Mouse (Mus musculus): ENCODE measurements around the gene Gm17720. TPM values are rescaled to one million over a fixed set of nuclear protein-coding genes. Genes with fewer than 3 reads are reported as not detected.

Gm17720 gene
- not detected in 2 replicates for polyA plus RNA-seq (2015; fragmentation: Nextera tagmentation; extraction: Ambion mirVana)

DNA sequence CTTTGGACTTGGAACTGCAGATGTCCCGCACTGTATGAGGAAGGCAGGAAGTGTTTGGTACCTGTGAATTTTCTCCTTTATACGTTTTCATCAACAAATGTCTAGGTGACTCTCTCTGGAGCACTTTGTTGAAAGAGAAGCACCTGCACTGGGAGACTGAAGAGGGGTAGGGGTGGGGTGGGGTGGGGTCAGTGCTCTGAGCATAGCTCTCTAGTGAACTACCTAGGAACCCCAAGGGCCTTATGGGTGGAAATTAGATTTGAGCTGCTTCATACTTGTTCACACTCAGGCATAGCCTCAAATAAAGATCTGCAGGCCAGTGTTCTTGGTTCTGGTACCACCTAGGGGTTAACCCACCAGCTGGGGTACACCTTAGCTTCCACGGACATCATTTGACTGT is at the start of gene Gm17720:
Gm17720 (minus strand) TSS at position 101 of the 400 bp plus-strand sequence.
- Histone ChIP-seq H3K4me3 (replicated peaks) (no peak within 1 kb of the TSS), H3K4me1 (replicated peaks) (no peaks in the 10 kb centered on the region), H3K27me3 (no peaks in the 10 kb centered on the region), H3K36me3 (no peaks in the 10 kb centered on the region), H3K9ac (replicated peaks) (no peak within 1 kb of the TSS), H3K9me3 (no peaks in the 10 kb centered on the region), H3K27ac (no peak within 1 kb of the TSS), H3K4me2 (replicated peaks) (no peak within 1 kb of the TSS)
- 88% methylated on average over 3 of the region's 3 CpGs for WGBS
- no peak for ATAC-seq

DNA sequence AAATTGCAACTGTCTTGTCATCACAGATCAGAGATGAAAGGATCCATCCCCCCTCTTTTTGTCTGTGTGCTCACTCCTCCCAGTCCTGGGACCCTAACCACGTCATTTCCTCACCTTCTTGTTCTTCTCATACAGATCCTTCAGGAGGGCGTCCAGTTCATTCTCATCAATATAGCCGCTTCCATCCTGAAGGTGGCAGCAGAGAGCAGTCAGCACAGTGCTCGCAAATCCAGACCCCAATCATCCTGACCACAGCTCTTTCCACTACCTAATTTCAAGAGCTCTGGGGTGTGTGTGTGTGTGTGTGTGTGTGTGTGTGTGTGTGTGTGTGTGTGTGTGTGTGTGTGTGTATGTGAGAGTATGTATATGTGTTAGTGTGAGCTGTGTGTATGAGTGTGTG is 43.0 kb upstream of the Gm17720 start:
- 2% methylated on average over 4 of the region's 4 CpGs for WGBS
- Histone ChIP-seq H3K9ac (replicated peaks) (no peak overlapping the region), H3K9me3 (no peaks in the 10 kb centered on the region), H3K27me3 (no peaks in the 10 kb centered on the region), H3K4me3 (replicated peaks) (no peak overlapping the region), H3K27ac (no peak overlapping the region), H3K36me3 (no peaks in the 10 kb centered on the region), H3K4me1 (replicated peaks) (no peaks in the 10 kb centered on the region), H3K4me2 (replicated peaks) (no peak overlapping the region)
- peak; percentile 80; the same call in 1 of the 2 replicates for ATAC-seq

DNA sequence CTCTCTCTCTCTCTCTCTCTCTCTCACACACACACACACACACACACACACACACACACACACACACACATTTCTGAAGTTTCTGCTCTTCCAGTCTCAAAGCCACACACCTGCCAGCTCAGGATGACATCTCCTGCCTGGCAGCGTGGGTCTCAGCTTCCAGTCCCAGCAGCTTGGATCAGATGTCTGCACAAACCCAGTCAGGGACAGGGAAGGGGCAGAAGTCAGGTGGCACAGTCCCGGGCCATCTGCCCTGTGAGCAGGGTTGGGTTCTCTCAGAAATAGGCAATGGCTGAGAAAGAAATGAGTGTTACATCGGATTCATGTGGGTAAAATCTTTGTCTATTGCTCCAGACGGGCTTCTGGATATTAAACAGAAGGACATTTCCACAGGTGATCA is 38.2 kb upstream of the Gm17720 start:
- 68% methylated on average over 4 of the region's 4 CpGs for WGBS
- Histone ChIP-seq H3K36me3 (no peaks in the 10 kb centered on the region), H3K9ac (replicated peaks) (no peak overlapping the region), H3K4me2 (replicated peaks) (no peak overlapping the region), H3K9me3 (no peaks in the 10 kb centered on the region), H3K27ac (no peak overlapping the region), H3K27me3 (no peaks in the 10 kb centered on the region), H3K4me3 (replicated peaks) (no peak overlapping the region), H3K4me1 (replicated peaks) (no peaks in the 10 kb centered on the region)
- ATAC-seq = no peak

DNA sequence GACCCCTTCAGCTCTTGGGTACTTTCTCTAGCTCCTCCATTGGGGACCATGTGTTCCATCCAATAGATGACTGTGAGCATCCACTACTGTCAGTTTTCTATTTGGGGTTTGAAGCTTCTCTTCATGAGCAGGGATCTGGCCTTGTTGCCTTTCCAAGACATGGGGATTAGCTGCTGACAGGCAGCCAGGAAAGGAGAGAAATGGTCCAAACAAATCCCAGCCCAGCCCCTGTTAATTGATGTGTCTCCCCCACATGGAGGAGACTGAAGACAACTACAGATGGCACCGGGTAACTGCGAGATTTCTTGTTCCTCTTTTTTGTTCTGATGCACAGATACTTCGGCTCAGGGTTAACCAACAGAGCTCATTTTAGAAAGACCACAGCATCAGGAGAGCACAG is 37.6 kb upstream of the Gm17720 start:
- ATAC-seq = no peak
- WGBS = 76% methylated on average over 3 of the region's 3 CpGs
- H3K36me3 ChIP-seq = no peaks in the 10 kb centered on the region
- no peak overlapping the region for H3K4me2 ChIP-seq (replicated peaks)
- no peak overlapping the region for H3K9ac ChIP-seq (replicated peaks)
- no peaks in the 10 kb centered on the region for H3K27me3 ChIP-seq
- H3K4me3 ChIP-seq (replicated peaks) = no peak overlapping the region
- H3K4me1 ChIP-seq (replicated peaks) = no peaks in the 10 kb centered on the region
- H3K27ac ChIP-seq = no peak overlapping the region
- H3K9me3 ChIP-seq = no peaks in the 10 kb centered on the region

DNA sequence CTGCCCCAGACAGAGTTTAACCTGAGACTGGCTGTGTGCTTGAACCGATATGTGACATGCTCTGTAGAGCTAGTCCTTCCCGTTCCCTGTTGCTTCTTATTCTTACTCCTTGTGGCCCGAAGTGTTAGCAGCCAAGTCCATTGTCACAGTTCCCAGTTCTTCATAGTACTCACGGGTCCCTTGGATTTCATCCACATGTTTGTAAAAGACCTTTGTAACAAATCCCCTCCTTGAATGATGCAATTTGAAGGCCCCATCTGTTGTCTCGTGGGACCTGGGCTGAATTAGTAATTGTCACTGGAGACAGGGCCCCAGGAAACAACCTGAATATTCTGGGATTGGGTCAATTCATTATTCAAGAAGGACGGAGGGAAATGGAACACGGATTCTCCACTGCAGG is 33.0 kb upstream of the Gm17720 start:
- Histone ChIP-seq H3K27me3 (no peaks in the 10 kb centered on the region), H3K27ac (no peak overlapping the region), H3K4me2 (replicated peaks) (no peak overlapping the region), H3K4me1 (replicated peaks) (no peaks in the 10 kb centered on the region), H3K4me3 (replicated peaks) (no peak overlapping the region), H3K36me3 (no peaks in the 10 kb centered on the region), H3K9ac (replicated peaks) (no peak overlapping the region), H3K9me3 (no peaks in the 10 kb centered on the region)
- no peak for ATAC-seq
- WGBS = 61% methylated on average over 7 of the region's 7 CpGs

DNA sequence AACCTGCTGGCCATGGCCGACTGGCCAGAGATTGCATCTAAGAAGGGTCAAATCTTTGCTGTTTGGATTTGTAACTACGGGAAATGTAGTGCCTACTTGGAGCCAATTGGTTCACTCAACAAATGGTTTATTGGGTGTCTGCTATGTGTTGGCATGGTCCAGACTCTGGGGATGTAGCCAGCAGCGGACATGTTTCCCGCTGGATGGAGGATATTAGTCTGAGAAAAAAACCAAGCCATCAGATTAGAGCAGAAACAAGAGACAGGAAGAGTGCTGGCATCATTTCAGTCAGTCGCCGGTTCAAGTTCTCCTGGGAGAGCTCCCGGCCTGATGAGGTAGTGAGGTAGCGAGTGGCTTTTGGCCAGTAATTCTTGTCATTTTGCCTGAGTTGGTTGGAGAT is 31.7 kb upstream of the Gm17720 start:
- no peak overlapping the region for H3K4me3 ChIP-seq (replicated peaks)
- no peaks in the 10 kb centered on the region for H3K27me3 ChIP-seq
- no peaks in the 10 kb centered on the region for H3K36me3 ChIP-seq
- no peak overlapping the region for H3K9ac ChIP-seq (replicated peaks)
- ATAC-seq = no peak
- H3K9me3 ChIP-seq = no peaks in the 10 kb centered on the region
- H3K4me2 ChIP-seq (replicated peaks) = no peak overlapping the region
- WGBS = 93% methylated on average over 8 of the region's 8 CpGs
- H3K27ac ChIP-seq = no peak overlapping the region
- H3K4me1 ChIP-seq (replicated peaks) = no peaks in the 10 kb centered on the region

DNA sequence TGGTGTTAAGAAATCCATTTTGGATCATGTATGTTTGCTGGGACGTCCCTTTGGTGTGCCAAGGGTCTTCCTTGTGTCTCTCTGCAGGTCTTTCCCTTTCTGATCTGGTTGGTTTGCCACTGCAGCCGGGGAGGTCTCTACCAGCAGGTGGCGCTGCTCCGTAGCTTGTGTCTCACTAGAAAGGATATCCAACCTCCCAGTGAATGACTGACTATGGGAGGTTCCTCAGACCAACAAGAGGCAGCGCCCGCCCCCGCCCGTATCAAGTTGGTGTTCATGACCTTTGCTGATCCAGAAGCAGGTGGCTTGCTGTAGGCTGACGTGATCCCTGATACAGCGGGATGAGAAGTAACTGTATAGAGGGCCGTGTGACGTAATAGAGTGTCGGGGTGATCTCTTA is 28.0 kb upstream of the Gm17720 start:
- no peaks in the 10 kb centered on the region for H3K4me1 ChIP-seq (replicated peaks)
- H3K9me3 ChIP-seq = no peaks in the 10 kb centered on the region
- H3K36me3 ChIP-seq = no peaks in the 10 kb centered on the region
- no peak overlapping the region for H3K27ac ChIP-seq
- H3K9ac ChIP-seq (replicated peaks) = no peak overlapping the region
- H3K4me2 ChIP-seq (replicated peaks) = 0 out of 2 replicates have a peak overlapping the region, but pooled peaks have one; percentile 23
- ATAC-seq = peak; percentile 67; the same call in 1 of the 2 replicates
- no peak overlapping the region for H3K4me3 ChIP-seq (replicated peaks)
- WGBS = 23% methylated on average over 13 of the region's 13 CpGs
- no peaks in the 10 kb centered on the region for H3K27me3 ChIP-seq

DNA sequence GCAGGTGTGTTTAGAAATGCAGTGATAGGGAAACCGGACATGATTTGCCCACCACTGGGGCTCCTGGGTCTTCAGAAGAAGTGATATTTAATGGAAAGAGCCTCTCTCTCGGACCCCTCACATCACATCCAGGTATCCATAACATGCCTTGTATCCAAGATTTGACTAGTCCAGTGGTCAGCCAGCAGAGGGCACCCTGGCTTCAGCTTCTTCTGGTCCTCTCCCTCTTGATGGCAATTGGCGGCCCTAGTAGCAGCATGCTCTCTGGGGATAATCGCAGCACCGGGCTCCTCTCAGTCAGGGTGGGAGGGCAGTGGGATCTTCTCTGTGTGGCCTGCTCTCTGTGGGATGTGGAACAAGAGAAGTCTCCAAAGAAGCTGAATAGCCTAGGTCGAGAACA is 17.2 kb upstream of the Gm17720 start:
- no peak for ATAC-seq
- Histone ChIP-seq H3K9ac (replicated peaks) (no peak overlapping the region), H3K9me3 (no peaks in the 10 kb centered on the region), H3K4me2 (replicated peaks) (no peak overlapping the region), H3K4me1 (replicated peaks) (no peaks in the 10 kb centered on the region), H3K4me3 (replicated peaks) (no peak overlapping the region), H3K27ac (no peak overlapping the region), H3K27me3 (no peaks in the 10 kb centered on the region), H3K36me3 (no peaks in the 10 kb centered on the region)
- WGBS = 42% methylated on average over 6 of the region's 6 CpGs

DNA sequence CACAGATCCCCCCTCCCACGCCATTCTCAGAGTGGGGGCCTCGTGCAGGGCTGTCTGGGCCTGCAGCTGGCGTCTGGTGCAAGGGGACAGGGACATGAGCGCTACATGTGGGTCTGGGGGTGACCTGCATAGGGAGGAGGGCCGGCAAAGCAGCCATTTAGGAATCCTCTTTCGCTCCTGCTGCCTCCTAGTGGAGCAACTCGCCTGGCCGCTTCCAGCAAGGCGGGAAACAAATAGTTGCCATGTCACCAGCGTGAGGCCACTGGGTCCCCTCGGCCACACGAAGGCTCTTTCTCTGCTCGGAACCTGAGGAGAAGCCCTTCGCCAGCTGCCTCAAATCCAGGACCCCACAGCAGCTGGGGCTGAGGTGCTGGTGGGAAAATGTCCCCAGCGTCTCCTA is 877 bp downstream of the Gm17720 start:
- H3K4me1 ChIP-seq (replicated peaks) = no peaks in the 10 kb centered on the region
- no peak overlapping the region for H3K4me2 ChIP-seq (replicated peaks)
- no peaks in the 10 kb centered on the region for H3K9me3 ChIP-seq
- no peaks in the 10 kb centered on the region for H3K27me3 ChIP-seq
- 90% methylated on average over 15 of the region's 15 CpGs for WGBS
- no peak overlapping the region for H3K9ac ChIP-seq (replicated peaks)
- H3K27ac ChIP-seq = no peak overlapping the region
- H3K4me3 ChIP-seq (replicated peaks) = no peak overlapping the region
- H3K36me3 ChIP-seq = no peaks in the 10 kb centered on the region
- no peak for ATAC-seq

DNA sequence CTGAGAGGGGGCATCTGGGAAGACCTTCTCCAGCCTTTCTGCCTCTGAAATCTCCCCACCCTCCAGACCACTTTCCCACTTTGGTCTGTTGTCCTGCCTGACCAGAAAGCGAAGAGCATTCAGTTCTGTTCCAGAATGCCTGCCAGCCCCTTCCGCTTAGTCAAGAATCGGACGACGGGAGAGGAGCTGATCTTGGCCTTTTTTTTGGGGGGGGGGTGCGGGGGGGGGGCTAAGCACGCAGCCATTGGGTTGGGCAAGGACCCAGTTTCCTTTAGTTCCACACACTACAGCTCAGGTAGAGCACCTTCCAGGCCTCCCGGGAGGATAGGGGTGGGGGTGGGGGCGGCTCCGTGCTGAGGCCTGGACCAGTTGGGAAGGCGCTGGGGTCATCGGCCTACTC is 1.6 kb downstream of the Gm17720 start, which contains the start of gene Gm21964:
Gm21964 (plus strand) TSS at position 301 of the 400 bp plus-strand sequence.
- ATAC-seq = no peak

DNA sequence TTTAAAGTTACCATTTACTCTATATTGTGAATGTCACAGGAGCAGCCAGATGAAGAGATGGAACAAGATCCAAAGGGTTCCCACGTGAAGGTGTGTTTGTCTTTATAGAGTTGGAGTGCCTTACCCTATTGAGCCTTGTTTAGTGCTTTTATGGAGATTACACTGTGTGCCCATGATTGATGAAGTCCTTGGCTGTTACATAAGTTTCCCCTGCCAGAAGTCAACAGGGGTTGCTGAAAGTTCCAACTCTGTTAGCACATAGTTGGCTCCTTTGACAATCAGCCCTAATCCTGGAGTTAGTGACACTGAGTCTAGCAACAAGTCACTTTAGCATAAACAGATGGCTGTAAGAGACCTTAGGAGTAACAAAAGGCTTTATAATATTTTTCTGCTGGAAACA is 10.7 kb downstream of the Gm17720 start:
- Histone ChIP-seq H3K9me3 (peaks cover 7% of the 10 kb centered on the region), H3K27me3 (no peaks in the 10 kb centered on the region), H3K4me2 (replicated peaks) (no peak overlapping the region), H3K4me3 (replicated peaks) (no peak overlapping the region), H3K27ac (no peak overlapping the region), H3K36me3 (peaks cover 42% of the 10 kb centered on the region), H3K9ac (replicated peaks) (no peak overlapping the region), H3K4me1 (replicated peaks) (no peaks in the 10 kb centered on the region)
- WGBS = 72% methylated on average over 1 of the region's 1 CpGs
- ATAC-seq = no peak

More for the DNA sequence above, 1.6 kb downstream of the Gm17720 start, which contains the start of gene Gm21964:
- H3K4me1 ChIP-seq (replicated peaks) = no peaks in the 10 kb centered on the region
- H3K27me3 ChIP-seq = no peaks in the 10 kb centered on the region
- H3K27ac ChIP-seq = no peak within 1 kb of the TSS
- no peaks in the 10 kb centered on the region for H3K9me3 ChIP-seq
- H3K36me3 ChIP-seq = no peaks in the 10 kb centered on the region
- 85% methylated on average over 12 of the region's 12 CpGs for WGBS
- no peak within 1 kb of the TSS for H3K4me2 ChIP-seq (replicated peaks)
- H3K4me3 ChIP-seq (replicated peaks) = no peak within 1 kb of the TSS
- no peak within 1 kb of the TSS for H3K9ac ChIP-seq (replicated peaks)

DNA sequence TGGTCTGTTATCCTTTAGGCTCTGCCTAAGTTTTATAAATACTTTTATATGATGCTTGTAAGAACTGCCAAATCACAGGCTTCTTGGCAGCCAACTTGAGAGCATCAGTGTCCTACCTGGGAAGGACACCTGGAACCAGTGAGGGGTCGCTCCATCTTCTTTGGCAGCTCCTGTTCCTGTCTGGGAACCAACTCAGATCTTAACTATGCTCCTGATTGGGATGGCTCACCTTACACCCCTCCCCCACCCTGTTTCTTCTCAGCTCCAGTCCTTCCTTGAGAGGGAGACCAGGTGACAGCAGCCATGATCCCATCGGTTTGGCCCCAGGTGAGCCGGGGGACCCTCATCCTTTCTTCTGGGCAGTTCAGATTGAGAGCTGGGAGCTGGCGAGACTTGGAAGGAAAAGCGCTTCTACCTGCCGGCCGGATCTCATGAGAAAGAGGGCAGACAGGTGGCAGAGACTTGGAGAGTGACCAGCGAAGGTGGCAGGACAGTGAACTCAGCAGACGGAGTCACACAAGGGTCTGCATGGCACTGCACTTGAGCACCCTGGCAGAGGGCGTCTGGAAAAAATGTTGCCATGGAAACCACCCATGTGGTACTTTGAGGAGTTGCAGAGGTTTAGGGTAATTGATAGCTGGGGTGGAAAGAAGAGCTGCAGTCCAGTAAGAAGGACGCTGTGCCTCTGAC is 20.0 kb downstream of the Gm17720 start:
- Histone ChIP-seq H3K4me2 (replicated peaks) (no peak overlapping the region), H3K27ac (no peak overlapping the region), H3K36me3 (peaks cover 54% of the 10 kb centered on the region), H3K4me3 (replicated peaks) (no peak overlapping the region), H3K9me3 (no peaks in the 10 kb centered on the region), H3K27me3 (no peaks in the 10 kb centered on the region), H3K4me1 (replicated peaks) (peaks cover 26% of the 10 kb centered on the region), H3K9ac (replicated peaks) (no peak overlapping the region)
- 80% methylated on average over 11 of the region's 11 CpGs for WGBS
- ATAC-seq = no peak
